Mouse (Mus musculus) embryonic facial prominence, embryonic 14.5 days (tissue): Measurements from ENCODE around the gene Mst1. TPM values are rescaled to one million over a fixed set of nuclear protein-coding genes. Genes with fewer than 3 reads are reported as not detected.
A peak's percentile ranks its signal among the peaks of the same experiment; 100 is the strongest.

Experiments used
- ATAC-seq: fragments of 200-750 bp; cut with Nextera tagmentation; 2 replicates; pipeline ENCODE4 v1.8.0; 2017; ENCODE audit warnings: low read depth, moderate number of reproducible peaks, moderate TSS enrichment
- DNase-seq: peaks from one replicate; pipeline ENCODE4 v3.0.0-alpha.2; 2015; ENCODE audit warnings: low spot score
- H3K27ac ChIP-seq: fragments of 300-500 bp; sonication (generic); replicated peaks from 2 replicates; pipeline ENCODE4 v1.5.1; 2014; ENCODE audit warnings: low read depth, mild to moderate bottlenecking, low read length, moderate library complexity
- H3K27me3 ChIP-seq: fragments of 300-500 bp; sonication (generic); replicated peaks from 2 replicates; pipeline ENCODE4 v1.6.1; 2014; ENCODE audit warnings: low read length; ENCODE audit not compliant: control insufficient read depth, insufficient read depth
- H3K36me3 ChIP-seq: fragments of 300-500 bp; sonication (generic); 2 replicates; pipeline ENCODE4 v1.6.1; 2014; ENCODE audit warnings: low read length, mixed read lengths; ENCODE audit not compliant: control insufficient read depth, insufficient read depth
- H3K4me1 ChIP-seq: fragments of 300-500 bp; sonication (generic); 2 replicates; pipeline ENCODE4 v1.6.1; 2014; ENCODE audit warnings: antibody characterized with exemption, low read length; ENCODE audit not compliant: control insufficient read depth, insufficient read depth
- H3K4me2 ChIP-seq: fragments of 300-500 bp; sonication (generic); 2 replicates; pipeline ENCODE4 v1.6.1; 2014; ENCODE audit warnings: low read depth, mild to moderate bottlenecking, low read length, moderate library complexity, mixed read lengths
- H3K4me3 ChIP-seq: fragments of 300-500 bp; sonication (generic); 2 replicates; pipeline ENCODE4 v1.5.1; 2014; ENCODE audit warnings: low read depth, mild to moderate bottlenecking, low read length
- H3K9ac ChIP-seq: fragments of 300-500 bp; sonication (generic); 2 replicates; pipeline ENCODE4 v1.6.1; 2014; ENCODE audit warnings: low read depth, mild to moderate bottlenecking, low read length, moderate library complexity, mixed read lengths
- H3K9me3 ChIP-seq: fragments of 300-500 bp; sonication (generic); 2 replicates; pipeline ENCODE4 v1.6.1; 2016; ENCODE audit warnings: low read length; ENCODE audit not compliant: control insufficient read depth
- WGBS: fragments of 180-500 bp; shearing (Covaris S2); extraction: QIAGEN DNeasy Blood & Tissue Kit; methylation state at CpG from one replicate; pipeline ENCODE4 v1.1.7; 2014; 5-methylcytosine and 5-hydroxymethylcytosine counted together
- polyA plus RNA-seq: library from polyadenylated mRNA; unstranded; fragments of >200 nt; fragmentation: Nextera tagmentation; extraction: Ambion mirVana; gene quantifications from 2 replicates; pipeline ENCODE4 v1.2.1, GENCODE M21; 2014

Gene Mst1
- polyA plus RNA-seq, 1 experiment from 2014 or later = 0.89 TPM

GRCm38 (mm10) chr9:108111101-108111592 lies 30.9 kb downstream of the Mst1 start:
- peak overlapping the region; percentile 57 for H3K4me2 ChIP-seq
- H3K9ac ChIP-seq = peak overlapping the region; percentile 47
- H3K36me3 ChIP-seq = no peaks in the 10 kb centered on the region
- 13% methylated on average over 17 of the region's 22 CpGs for WGBS
- H3K27me3 ChIP-seq = no peaks in the 10 kb centered on the region; the same call in 1 of the 2 replicates
- DNase-seq (peak; percentile 79), ATAC-seq (peak; percentile 10; the same call in 1 of the 2 replicates)
- H3K27ac ChIP-seq = no peak overlapping the region
- peaks cover 12% of the 10 kb centered on the region for H3K4me1 ChIP-seq
- 0 out of 2 replicates have a peak, but pooled peaks cover 4% of the 10 kb centered on the region for H3K9me3 ChIP-seq
- H3K4me3 ChIP-seq = peak overlapping the region; percentile 31

- Histone ChIP-seq H3K4me3 (peak overlapping the region; percentile 31), H3K9ac (peak overlapping the region; percentile 47), H3K9me3 (0 out of 2 replicates have a peak, but pooled peaks cover 4% of the 10 kb centered on the region), H3K36me3 (no peaks in the 10 kb centered on the region), H3K27ac (no peak overlapping the region), H3K4me1 (peaks cover 12% of the 10 kb centered on the region), H3K27me3 (no peaks in the 10 kb centered on the region; the same call in 1 of the 2 replicates), H3K4me2 (peak overlapping the region; percentile 57)
- WGBS = 74% methylated on average over 17 of the region's 17 CpGs
- no peak for DNase-seq
- ATAC-seq = no peak
Observed at GRCm38 (mm10) chr9:108111593-108112121, 31.4 kb downstream of the Mst1 start.

GRCm38 (mm10) chr9:108112719-108113340 lies 32.6 kb downstream of the Mst1 start:
- 94% methylated on average over 14 of the region's 18 CpGs for WGBS
- Histone ChIP-seq H3K4me1 (peaks cover 12% of the 10 kb centered on the region), H3K9me3 (0 out of 2 replicates have a peak, but pooled peaks cover 4% of the 10 kb centered on the region), H3K27me3 (no peaks in the 10 kb centered on the region; the same call in 1 of the 2 replicates), H3K4me3 (no peak overlapping the region), H3K9ac (no peak overlapping the region), H3K36me3 (no peaks in the 10 kb centered on the region), H3K4me2 (no peak overlapping the region), H3K27ac (no peak overlapping the region)
- ATAC-seq (no peak), DNase-seq (no peak)

GRCm38 (mm10) chr9:108115290-108116077 lies 35.2 kb downstream of the Mst1 start:
- DNase-seq = no peak
- ATAC-seq = no peak
- Histone ChIP-seq H3K9ac (no peak overlapping the region), H3K27ac (no peak overlapping the region), H3K4me2 (no peak overlapping the region), H3K27me3 (no peaks in the 10 kb centered on the region; the same call in 1 of the 2 replicates), H3K4me1 (peaks cover 15% of the 10 kb centered on the region), H3K36me3 (no peaks in the 10 kb centered on the region), H3K4me3 (no peak overlapping the region), H3K9me3 (0 out of 2 replicates have a peak, but pooled peaks cover 4% of the 10 kb centered on the region)
- 79% methylated on average over 43 of the region's 43 CpGs for WGBS

- Histone ChIP-seq H3K36me3 (no peaks in the 10 kb centered on the region), H3K27ac (no peak overlapping the region; the same call in 1 of the 2 replicates), H3K9ac (no peak overlapping the region), H3K27me3 (no peaks in the 10 kb centered on the region), H3K4me2 (no peak overlapping the region), H3K4me3 (no peak overlapping the region), H3K4me1 (0 out of 2 replicates have a peak, but pooled peaks cover 5% of the 10 kb centered on the region), H3K9me3 (0 out of 2 replicates have a peak, but pooled peaks cover 4% of the 10 kb centered on the region)
- DNase-seq (peak; percentile 27), ATAC-seq (no peak)
- WGBS = 39% methylated on average over 4 of the region's 4 CpGs
Observed at GRCm38 (mm10) chr9:108117143-108117542, 36.9 kb downstream of the Mst1 start.

- Histone ChIP-seq H3K27ac (no peak overlapping the region; the same call in 1 of the 2 replicates), H3K4me3 (no peak overlapping the region), H3K4me2 (no peak overlapping the region), H3K4me1 (0 out of 2 replicates have a peak, but pooled peaks cover 5% of the 10 kb centered on the region), H3K9ac (peak overlapping the region; percentile 35), H3K27me3 (no peaks in the 10 kb centered on the region), H3K36me3 (no peaks in the 10 kb centered on the region), H3K9me3 (no peaks in the 10 kb centered on the region)
- ATAC-seq = peak; percentile 81
- 41% methylated on average over 8 of the region's 11 CpGs for WGBS
- peak; percentile 63 for DNase-seq
Observed at GRCm38 (mm10) chr9:108119891-108120411, 39.7 kb downstream of the Mst1 start.

GRCm38 (mm10) chr9:108120671-108121070 lies 40.4 kb downstream of the Mst1 start:
- no peak overlapping the region for H3K4me3 ChIP-seq
- no peak overlapping the region for H3K4me2 ChIP-seq
- H3K9me3 ChIP-seq = no peaks in the 10 kb centered on the region
- H3K27me3 ChIP-seq = no peaks in the 10 kb centered on the region
- no peak for DNase-seq
- H3K36me3 ChIP-seq = no peaks in the 10 kb centered on the region
- 91% methylated on average over 8 of the region's 8 CpGs for WGBS
- ATAC-seq = no peak
- no peak overlapping the region for H3K27ac ChIP-seq
- 0 out of 2 replicates have a peak, but pooled peaks cover 5% of the 10 kb centered on the region for H3K4me1 ChIP-seq
- no peak overlapping the region for H3K9ac ChIP-seq
